Mouse (Mus musculus): ENCODE results near the gene Draxin.

DNA sequence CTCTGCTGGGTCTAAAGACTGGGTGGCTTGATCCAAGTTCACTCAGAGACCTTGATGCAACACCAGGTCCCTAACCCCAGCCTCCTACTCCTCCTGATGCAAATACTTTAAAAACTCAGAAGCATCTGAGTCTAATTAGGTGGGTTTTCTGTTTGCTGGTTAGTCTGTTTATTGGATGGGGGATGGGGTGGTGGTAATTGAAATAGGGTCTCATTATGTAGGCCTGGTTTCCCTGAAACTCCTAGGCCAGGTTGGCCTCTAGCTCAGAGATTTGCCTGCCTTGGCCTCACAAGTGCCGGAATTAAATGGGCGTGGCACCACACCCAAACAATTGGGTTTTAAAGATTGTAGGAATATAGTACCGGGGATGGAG, 7.8 kb downstream of the Draxin start:
- TF ChIP-seq CTCF (IDR thresholded peaks at IDR 0.05; ENCODE audit: low read depth) (no peak), EP300 (IDR thresholded peaks at IDR 0.05; ENCODE audit: low read depth) (no peak)
